Mouse (Mus musculus): ENCODE measurements around the gene Slx1b.
A peak's percentile ranks its signal among the peaks of the same experiment; 100 is the strongest.

Gene Slx1b

DNA sequence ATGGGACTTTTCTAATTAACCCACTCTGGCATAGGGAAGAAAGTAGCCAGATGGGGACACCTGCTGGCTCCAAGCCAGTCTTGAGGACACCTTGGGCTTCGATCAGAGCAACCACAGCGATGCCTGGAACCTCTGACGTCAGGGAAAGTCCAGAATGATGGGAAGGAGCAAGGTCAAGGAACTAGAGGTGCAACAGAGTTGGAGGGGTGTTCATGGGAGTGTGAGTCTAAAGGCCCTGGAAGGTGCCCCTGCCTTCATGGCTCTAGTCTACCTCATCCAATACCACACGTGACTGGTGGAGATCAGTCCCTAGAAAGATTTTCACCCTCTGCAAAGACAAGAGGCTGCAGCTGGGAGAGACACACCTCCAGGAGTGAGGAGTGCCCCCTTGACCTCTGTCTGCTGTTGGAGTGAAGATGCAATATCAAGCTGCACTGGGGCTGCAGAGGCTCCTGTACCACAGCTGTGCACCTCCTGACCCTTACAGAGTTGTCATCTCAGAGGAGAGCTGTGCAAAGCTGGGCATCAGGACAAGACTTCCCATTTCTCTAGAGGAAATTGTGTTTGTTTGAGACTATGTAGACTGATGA is 18.9 kb downstream of the Slx1b start:
- DNase-seq (ENCODE audit: low spot score) = no peak

- no peak for DNase-seq (ENCODE audit: low spot score)
Measured at GRCm38 (mm10) chr7:126676207-126676606, 19.4 kb downstream of the Slx1b start, which contains the start of gene Sult1a1. Gene Sult1a1 (minus strand): TSS chr7:126676432.

- DNase-seq (ENCODE audit: low spot score) = no peak
Measured at GRCm38 (mm10) chr7:126675104-126675503, 20.5 kb downstream of the Slx1b start.

DNA sequence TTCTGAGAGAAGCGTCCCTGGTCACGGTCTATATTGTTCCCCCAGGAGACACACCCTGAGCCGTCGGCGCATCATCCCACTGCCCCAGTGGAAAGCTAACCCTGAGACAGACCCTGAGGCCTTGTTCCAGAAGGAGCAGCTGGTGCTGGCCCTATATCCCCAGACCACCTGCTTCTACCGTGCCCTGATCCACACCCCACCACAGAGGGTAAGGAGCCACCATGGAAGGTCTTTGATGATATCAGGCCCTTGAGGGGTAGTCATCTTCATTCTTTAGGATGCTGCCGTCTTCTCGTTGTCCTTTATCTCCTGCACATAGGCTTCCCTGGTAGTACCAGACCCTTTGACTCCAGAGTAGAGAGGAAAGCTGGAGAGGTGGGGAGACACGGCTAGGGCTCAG is 23.5 kb downstream of the Slx1b start:
- no peak for DNase-seq (ENCODE audit: low spot score)

- no peak for DNase-seq (ENCODE audit: low spot score)
Measured at GRCm38 (mm10) chr7:126670152-126670551, 25.4 kb downstream of the Slx1b start.

DNA sequence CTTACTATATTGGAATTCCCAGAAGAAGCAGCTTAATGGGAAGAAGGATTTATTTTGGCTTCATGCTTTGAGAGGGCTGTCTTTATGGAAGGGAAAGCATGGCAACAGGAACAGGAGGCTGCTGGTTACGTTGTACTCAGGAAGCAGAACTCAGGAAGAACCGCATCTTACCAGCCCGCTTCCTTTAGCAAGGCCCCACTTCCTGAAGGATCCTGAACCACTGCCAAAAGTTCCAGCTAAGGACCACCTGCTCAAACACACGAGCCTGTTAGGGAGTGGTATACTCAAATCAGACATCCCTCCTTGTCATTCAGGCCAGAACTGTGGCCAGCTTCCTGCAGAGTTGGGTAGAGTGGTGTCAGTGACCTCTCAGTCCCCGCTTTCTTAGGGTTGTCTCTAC is 27.1 kb downstream of the Slx1b start:
- DNase-seq (ENCODE audit: low spot score) = no peak

GRCm38 (mm10) chr7:126667495-126668090 is 28.0 kb downstream of the Slx1b start:
- DNase-seq (ENCODE audit: low spot score) = no peak

DNA sequence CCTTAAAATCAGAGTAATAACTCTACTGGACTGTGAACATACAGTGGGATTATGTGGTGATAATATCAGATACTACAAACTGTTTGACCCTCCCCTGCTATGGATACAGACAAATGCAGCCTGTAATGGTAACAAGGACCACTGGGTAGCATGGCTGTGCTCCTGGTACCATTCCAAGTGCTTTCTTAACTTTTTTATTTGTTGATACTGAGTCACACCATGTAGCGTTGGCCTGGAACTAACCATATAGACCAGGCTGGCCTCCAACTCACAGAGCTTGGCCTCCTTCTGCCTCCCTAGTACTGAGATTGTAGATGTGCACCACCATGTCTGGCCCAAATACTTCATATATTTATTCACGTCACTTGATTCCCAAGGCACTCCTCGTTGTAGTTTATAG is 30.3 kb downstream of the Slx1b start:
- no peak for DNase-seq (ENCODE audit: low spot score)

- DNase-seq (ENCODE audit: low spot score) = no peak
Measured at GRCm38 (mm10) chr7:126663646-126664045, 31.9 kb downstream of the Slx1b start.

DNA sequence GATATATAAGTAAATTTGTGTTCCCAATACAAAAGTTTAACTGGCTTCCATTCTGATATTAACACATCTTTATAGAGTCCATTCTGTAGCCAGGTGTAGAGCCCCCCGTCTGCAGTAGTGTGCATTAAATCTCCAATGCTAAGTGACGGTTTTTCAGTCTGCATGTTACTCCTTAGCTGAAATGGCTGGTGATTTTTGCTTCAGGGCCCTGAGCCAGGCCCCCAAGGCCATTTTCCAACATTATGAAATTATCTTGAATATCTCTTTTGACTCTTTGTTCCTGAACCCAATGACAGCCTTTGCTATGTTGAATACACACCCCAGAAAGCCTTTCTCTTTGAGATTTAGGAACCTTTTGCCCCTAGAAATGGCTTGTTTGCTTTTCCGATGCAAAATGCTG is 35.8 kb downstream of the Slx1b start:
- DNase-seq (ENCODE audit: low spot score) = no peak

GRCm38 (mm10) chr7:126657522-126657921 is 38.1 kb downstream of the Slx1b start:
- DNase-seq (ENCODE audit: low spot score) = no peak

DNA sequence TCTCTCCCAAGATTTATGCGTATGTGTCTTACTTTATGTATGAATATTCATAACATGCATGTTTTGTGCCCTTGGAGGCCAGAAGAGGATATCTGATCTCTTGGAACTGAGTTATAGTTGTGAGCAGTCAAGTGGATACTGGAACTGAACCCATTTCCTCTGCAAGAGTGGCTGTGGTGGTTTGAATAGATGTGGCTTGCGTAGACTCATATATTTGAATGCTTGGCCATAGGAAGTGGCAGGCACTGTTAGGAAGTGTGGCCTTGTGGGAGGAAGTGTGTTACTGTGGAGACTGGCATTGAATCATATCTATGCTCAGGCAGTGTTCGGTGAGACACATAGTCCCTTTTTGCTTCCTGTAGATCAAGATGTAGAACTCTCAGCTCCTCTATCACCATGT is 39.9 kb downstream of the Slx1b start:
- DNase-seq (ENCODE audit: low spot score) = no peak

DNA sequence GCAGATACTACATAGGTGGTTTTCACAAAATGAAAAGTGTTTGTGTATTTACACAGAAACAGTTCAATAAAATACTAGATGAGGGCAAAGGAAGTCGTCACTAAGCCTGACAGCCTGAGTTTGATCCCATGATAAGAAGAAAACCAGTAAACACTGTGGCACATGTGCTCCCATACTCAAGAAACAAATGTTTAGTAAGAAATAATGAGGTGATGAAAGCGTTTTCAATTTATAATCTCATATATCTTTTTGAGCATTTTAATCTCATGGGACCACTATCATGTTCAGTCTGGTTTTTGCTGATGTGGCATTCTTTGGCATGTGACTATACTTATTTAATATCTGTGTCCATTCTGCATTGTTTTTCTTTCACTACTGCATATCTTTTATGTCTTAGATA is 41.6 kb downstream of the Slx1b start:
- no peak for DNase-seq (ENCODE audit: low spot score)

GRCm38 (mm10) chr7:126650852-126651251 is 44.7 kb downstream of the Slx1b start:
- DNase-seq (ENCODE audit: low spot score) = no peak

DNA sequence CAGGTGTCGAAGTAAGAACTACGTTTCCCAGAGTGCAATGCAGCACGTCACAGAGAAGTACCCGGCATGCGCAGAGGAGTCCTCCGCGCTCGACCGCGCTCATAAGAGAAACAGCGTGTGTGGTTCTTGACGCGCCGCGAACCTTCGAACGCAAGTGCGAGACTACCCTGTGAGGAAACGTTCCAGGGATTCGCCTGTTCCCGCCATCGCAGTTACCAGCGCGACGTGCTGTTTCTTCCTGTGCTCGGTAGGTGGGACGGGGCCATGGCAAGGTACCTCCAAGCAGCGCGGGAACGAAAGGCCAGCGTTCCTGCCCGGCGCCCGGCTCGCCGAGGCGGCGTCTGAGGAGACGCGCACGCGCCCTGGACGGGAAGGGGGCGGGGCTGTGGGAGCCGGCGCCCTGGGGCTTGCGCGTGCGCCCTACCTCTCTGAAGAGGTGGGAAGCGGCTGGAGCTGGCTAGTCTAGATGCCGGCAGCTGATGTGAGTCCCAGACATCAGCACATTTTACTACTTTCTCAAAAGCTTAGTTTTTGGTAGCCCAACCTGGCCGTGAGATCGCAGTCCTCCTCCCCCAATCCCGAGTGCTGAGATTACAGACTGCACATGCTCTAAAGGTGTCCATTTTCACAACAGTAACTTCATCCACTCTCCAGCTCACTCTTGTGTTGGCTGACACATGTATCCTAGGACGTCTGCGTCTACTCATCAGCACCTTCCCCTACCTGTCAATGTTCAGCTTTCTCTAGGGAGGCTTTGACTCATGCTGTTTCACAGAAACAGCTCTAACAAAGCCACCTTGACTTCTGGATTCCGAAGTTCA is 46.1 kb downstream of the Slx1b start, which contains the start of gene Sgf29:
Gene Sgf29, plus strand, starts transcription at position 79 of the 821 bp plus-strand sequence.
- DNase-seq (ENCODE audit: low spot score) = peak; percentile 91

DNA sequence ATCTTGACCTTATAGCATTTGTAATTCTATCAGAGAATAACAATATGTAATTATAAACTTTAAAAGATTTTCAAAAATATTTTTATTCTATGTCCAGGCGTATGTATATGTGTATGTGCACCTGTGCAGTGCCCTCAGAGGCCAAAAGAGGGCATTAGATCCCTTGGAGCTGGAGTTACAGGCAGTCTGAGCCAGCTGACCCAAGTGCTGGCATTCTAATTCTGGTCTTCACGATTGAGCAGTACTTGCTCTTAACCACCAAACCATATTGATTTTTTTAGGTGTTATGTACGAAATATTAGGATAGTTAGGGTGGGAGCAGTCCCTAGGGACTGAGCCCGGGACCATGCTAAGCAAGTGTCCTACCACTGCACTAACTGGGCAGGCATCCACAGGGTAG is 47.1 kb downstream of the Slx1b start:
- no peak for DNase-seq (ENCODE audit: low spot score)

DNA sequence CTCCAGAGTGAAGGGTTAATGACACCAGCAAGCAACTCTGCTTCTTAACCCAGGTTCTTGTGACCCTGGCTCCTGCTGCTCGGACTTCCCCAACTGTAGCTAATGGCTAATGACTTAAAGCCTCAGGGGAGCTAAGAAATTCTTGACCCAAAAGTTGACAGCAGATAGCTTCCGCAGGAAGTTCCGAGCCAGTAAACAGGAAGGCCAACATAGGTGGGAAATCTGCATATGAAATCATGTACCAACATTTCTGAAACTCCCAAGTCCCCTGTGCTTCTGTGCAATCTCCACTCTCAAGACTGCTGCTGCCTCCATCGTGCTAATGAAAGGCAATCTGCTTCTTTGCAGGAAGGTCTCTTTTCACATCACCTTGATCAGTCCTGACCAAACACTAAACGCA is 49.9 kb downstream of the Slx1b start:
- no peak for DNase-seq (ENCODE audit: low spot score)

DNA sequence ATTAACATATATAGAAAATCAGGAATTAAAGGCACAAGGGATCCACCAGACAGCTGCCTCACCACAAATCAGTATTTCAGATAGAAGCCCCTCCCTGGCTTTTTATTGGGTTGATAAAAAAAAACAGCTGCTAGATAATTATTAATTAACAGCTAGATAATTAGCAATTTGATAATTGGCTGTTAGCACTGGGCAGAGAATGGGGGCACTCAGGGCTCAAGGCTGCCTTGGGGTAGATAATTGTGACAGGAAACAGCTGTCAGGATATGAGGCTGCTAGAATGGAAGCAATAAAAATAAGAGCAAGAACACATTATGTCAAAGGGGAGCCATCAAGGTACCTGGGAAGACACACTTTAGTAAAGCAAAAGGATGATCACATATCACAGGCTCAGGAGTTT is 50.7 kb downstream of the Slx1b start:
- DNase-seq (ENCODE audit: low spot score) = no peak

DNA sequence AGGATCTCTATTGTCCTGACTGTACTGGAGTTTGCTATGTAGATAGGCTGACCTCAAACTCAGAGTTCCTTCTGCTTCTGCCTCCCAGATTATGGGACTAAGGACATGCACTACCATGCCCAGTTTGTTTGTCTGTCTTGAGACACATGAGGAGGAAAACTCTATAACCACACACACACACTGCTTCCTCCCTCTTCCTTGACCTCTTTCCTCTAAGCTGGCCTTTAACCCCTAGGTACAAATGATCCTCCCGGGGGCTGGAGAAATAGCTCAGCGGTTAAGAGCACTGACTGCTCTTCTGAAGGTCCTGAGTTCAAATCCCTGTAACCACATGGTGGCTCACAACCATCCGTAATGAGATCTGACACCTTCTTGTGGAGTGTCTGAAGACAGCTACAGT is 51.2 kb downstream of the Slx1b start:
- DNase-seq (ENCODE audit: low spot score) = no peak

DNA sequence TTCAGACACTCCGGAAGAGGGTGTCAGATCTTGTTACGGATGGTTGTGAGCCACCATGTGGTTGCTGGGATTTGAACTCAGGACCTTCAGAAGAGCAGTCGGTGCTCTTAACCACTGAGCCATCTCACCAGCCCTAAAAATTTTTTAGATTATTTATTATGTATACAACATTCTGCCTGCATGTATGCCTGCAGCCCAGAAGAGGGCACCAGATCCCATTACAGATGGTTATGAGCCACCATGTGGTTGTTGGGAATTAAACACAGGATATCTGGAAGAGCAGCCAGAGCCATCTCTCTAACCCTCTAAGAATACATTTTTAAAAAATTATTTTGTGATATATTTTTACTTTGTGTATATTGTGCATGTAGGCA is 52.4 kb downstream of the Slx1b start:
- peak; percentile 16 for DNase-seq (ENCODE audit: low spot score)

- DNase-seq (ENCODE audit: low spot score) = no peak
Measured at GRCm38 (mm10) chr7:126642545-126643243, 52.9 kb downstream of the Slx1b start.

All from layer of hippocampus, adult 11-12 months (tissue).